Mouse (Mus musculus) urinary bladder, postnatal 14 days (tissue): ENCODE data around the gene Kcnip1.

ENCODE experiments used
- DNase-seq: peaks from one replicate; pipeline ENCODE4 v3.0.0; 2021; ENCODE audit warnings: low spot score

Gene Kcnip1

GRCm38 (mm10) chr11:33992938-33993337 is at the start of gene Kcnip1:
Gene Kcnip1 (minus strand): TSS chr11:33993152.
- no peak for DNase-seq

GRCm38 (mm10) chr11:34040061-34040460 is 47.1 kb upstream of the Kcnip1 start:
- DNase-seq, result no peak

- DNase-seq, result no peak
Measured at GRCm38 (mm10) chr11:34035909-34036658, 43.1 kb upstream of the Kcnip1 start.

- no peak for DNase-seq
Measured at GRCm38 (mm10) chr11:34034794-34035193, 41.8 kb upstream of the Kcnip1 start.

DNA sequence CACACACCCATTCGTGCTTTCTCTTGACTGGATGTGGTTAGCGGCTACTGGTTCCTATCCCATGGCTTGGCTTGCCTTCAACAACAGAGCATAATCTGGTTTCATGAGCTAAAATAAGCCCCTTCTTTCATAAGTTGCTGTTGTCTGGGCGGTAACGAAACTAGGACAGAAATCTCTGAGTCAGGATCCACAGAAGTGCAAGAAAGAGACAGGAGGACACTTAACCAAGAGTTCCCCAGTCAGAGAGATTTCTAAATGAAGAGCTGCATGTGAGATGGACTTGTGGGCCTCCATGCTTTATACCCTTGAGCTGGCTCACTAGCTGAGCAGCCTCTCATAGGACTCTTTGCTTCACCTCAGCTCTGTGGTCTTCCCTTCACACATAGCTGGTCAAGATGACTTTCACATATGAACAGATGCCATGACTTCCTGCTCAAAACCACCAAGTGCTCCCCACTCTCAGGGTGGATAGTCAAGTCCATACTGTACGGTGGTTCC is 41.1 kb upstream of the Kcnip1 start:
- no peak for DNase-seq

- peak; percentile 19 for DNase-seq
Measured at GRCm38 (mm10) chr11:34031015-34031805, 38.3 kb upstream of the Kcnip1 start.

DNA sequence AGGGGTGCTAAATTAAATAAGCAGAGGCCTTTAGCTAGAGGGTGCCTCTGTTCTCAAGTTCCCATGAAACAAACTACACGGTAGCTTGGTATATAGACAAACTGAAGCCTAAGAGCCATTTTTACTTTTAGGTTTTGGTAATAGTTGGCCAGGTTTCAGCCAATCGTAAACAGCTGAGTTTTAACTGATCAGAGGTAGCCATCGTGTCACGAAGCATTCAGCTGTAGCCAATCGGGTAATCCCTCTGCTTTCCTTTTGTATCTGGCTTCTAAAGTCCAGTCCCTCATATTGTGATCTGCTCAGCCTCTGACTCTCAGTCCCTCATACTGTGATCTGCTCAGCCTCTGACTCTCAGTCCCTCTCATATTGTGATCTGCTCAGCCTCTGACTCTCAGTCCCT is 36.7 kb upstream of the Kcnip1 start:
- DNase-seq, result no peak

- DNase-seq, result no peak
Measured at GRCm38 (mm10) chr11:34025091-34025490, 32.1 kb upstream of the Kcnip1 start.

DNA sequence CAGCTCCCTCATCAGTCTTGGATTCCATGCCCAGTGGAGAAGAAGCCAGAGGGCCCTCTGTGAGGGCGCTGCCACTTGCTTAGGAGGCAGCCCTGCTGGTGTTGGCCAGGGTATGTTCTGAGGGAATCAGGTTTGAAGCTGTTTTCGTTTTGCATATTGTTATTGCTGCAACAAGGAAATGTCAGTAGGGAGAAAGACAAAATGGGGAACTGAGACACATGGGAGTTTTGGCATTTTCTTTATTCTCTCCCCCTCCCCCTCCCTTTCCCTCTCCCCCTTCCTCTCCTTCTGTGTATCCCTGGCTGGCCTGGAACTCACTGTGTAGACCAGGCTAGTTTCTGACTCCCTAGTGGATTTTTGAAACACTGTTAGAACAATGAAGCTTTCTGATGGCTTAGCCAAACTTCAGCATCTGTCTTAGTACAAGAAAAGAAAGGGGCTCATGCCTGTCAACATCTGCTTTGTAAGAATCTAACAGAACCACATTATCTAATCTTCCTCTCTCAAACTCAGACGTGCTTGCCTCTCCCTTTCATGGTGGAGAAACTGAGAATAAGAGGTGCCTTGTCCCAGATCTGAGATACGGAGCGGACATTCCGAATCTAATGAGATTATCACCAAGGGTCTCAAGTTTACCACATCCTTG is 19.2 kb upstream of the Kcnip1 start:
- DNase-seq, result no peak

DNA sequence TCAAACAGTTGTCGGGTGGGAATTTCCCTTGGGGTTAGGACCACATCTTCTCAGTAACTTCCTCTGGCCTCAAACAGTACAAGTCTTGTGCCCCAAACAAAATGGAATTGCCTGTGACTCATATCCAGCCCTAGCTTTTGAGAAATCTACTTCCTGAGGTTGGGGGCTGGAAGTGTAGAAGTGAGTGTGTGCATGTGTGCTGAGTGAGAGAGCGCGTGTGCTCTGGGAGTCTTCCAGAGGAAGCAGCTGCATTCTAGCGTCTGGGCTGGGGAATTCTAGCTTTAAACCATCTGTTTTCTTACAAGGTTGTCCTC is 17.9 kb upstream of the Kcnip1 start:
- DNase-seq, result no peak

- DNase-seq, result no peak
Measured at GRCm38 (mm10) chr11:34010133-34010858, 17.3 kb upstream of the Kcnip1 start.

DNA sequence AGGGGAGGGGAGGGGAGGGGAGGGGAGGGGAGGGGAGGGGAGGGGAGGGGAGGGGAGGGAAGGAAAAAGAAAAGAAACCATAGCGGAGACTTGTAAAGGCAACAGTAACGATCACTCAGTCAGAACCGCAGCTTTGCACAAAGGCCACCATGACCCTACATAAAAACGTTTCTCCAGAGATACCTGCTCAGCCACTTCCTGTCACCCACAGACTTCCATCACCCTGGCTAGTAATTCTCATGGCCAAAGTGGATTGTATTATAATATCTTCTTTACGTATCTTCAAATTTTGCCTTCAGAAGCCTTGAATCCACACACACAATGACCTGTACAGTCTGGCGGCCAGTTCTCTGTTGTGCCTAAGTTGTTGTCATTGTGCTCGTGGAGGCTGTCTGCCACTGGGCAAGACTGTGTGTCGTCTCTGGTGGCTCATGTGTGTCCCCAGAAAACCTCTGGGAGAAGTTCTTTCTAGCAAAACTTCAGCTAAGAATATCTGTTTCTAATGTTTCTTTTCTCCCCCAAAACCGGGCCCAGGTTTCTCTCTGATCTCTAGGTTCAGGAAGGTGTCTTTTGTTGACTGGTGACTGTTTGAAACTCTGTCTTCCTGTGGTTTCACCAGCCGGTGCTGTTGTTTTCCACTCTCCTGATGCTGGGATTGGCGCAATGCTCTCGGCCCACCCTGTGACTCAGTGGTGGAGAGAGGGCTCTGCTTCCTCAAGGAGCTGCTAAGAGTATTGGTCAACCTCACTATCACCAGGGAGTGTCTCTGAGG is 16.6 kb upstream of the Kcnip1 start:
- DNase-seq, result no peak

DNA sequence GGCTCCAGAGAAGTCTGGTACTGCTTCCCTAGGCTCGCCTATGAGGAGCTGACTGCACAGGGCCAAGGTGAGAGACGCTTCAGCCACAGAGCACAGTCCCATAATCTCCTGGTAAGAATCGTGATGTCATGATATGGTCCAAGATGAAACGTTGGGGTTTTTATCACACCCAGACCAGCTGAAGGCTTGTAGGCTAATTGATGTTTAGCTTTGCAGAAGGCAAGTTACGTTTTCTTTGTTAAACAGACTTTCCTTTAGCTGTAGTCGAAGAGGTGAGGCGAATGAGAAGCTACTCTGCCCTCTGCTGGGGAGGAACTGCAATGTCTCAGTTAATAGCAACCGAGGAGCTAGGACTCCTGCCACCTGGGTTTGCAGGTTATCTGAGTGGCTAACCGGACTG is 15.8 kb upstream of the Kcnip1 start:
- peak; percentile 55 for DNase-seq

DNA sequence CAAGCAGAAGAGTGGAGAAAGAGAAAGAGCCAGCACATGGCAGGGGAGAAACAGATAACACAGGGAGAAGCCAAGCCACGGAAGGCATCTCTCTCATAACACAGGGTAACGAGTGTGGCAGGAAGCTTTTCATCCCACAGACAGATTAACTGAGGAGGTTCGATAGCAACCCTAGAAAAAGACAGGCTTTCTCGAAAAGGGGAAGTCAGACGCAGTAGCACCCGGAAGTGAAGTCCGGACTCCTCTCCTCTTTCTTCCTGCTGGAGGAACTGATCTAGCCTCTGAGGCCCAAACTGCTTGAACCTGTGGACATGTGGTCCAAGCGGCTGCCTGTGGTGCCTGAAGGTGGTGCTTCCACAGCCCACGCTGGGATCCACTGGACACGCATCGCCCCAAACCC is 15.3 kb upstream of the Kcnip1 start:
- DNase-seq, result no peak

GRCm38 (mm10) chr11:34007616-34008015 is 14.7 kb upstream of the Kcnip1 start:
- no peak for DNase-seq

- no peak for DNase-seq
Measured at GRCm38 (mm10) chr11:34002593-34002965, 9.6 kb upstream of the Kcnip1 start.

GRCm38 (mm10) chr11:34001938-34002592 is 9.1 kb upstream of the Kcnip1 start:
- peak; percentile 48 for DNase-seq

DNA sequence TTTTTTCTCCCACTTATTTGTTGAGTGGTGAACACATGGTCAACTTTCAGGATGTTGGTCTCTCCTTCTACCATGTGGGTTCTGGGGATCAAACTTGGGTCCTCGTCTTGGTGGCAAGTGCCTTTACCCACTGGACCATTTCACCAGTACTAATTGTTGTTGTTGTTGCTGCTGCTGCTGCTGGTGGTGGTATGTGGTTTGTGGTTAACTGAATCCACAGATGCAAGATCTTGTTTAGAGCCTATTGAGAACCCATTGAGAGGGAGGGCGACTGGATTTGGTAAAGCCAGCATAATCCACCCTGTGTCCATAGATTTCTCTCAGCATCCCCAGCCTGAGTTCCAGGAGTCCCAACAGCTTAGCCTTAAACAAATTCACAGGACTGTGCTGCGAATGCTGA is 7.5 kb upstream of the Kcnip1 start:
- no peak for DNase-seq

DNA sequence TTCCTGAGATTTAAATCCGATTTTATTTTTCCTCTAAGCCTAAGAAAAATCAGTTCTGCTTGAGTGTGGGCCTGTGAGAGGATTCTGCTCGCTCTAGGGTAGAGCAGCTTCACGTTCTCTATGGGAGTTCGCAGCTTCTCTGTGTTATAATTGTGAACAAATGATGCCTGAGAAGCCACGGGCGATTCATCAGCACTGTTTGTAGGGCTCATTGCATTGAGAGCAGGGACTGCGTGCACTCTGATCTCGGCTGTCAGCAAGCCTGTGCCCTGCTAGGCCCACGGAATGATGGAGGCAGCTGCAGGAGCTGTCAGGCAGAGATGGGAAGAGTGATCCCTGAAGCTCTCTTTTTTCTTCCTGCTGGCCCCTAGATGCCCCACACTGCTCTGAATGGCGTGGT is 5.3 kb upstream of the Kcnip1 start:
- no peak for DNase-seq

- DNase-seq, result no peak
Measured at GRCm38 (mm10) chr11:33993496-33993895, 544 bp upstream of the Kcnip1 start.

- no peak for DNase-seq
Measured at GRCm38 (mm10) chr11:33990002-33990401, 3.0 kb downstream of the Kcnip1 start.
